Mouse (Mus musculus): Measurements from ENCODE around the gene Ssna1. TPM values are rescaled to one million over a fixed set of nuclear protein-coding genes. Genes with fewer than 3 reads are reported as not detected.

The Ssna1 gene
- total and polyA plus RNA-seq, 3 experiments, result 51.4 to 80.6 (median 72.9) TPM

- Histone ChIP-seq H3K36me3 (replicated peaks in 1 of 2; ENCODE audit: control insufficient read depth in 1 of 2, insufficient read depth in 1 of 2, low read length in 1 of 2) (peaks cover 2 to 14% of the 10 kb centered on the region in 2 experiments), H3K27me3 (replicated peaks) (peaks cover 61% of the 10 kb centered on the region), H3K9me3 (replicated peaks; ENCODE audit: low read length) (no peaks in the 10 kb centered on the region), H3K79me2 (replicated peaks; ENCODE audit: control insufficient read depth, extremely low read depth, insufficient read depth, poor library complexity, severe bottlenecking) (no peaks in the 10 kb centered on the region), H3K9ac (ENCODE audit: insufficient read depth, low read depth) (no peak overlapping the region), H3K27ac (ENCODE audit: insufficient read depth, low read depth) (no peak overlapping the region), H3K4me1 (ENCODE audit: control insufficient read depth in 1 of 2, insufficient read depth in 2 of 2) (peaks cover 12 to 16% of the 10 kb centered on the region in 2 experiments), H3K4me2 (ENCODE audit: insufficient read depth, low read depth, poor library complexity, severe bottlenecking) (no peak overlapping the region), H3K4me3 (replicated peaks in 1 of 3; ENCODE audit: low read depth in 2 of 3, low read length in 2 of 3, poor library complexity in 1 of 3) (no peak overlapping the region)
- no peak for DNase-seq (ENCODE audit: extremely low read depth)
- dilution Hi-C loops (cut with MboI; ENCODE audit: extremely low pct_ligation_motif_present, extremely low pct_unique_long_range_greater_than_20kb, low sequenced_read_pairs), result no loop called here
- in situ Hi-C loops (cut with MboI; ENCODE audit: low pct_ligation_motif_present, low pct_unique_long_range_greater_than_20kb, low sequenced_read_pairs), result no loop called here
- no peak for TF ChIP-seq ZMIZ1 (IDR thresholded peaks at IDR 0.05; ENCODE audit: low read depth, low read length)
- no peak for TF ChIP-seq GABPA (IDR thresholded peaks at IDR 0.05; ENCODE audit: insufficient replicate concordance, low read depth, low read length)
- TF ChIP-seq CTCF (conservative IDR thresholded peaks at IDR 0.05 in 1 of 2, IDR thresholded peaks at IDR 0.05 in 1 of 2; ENCODE audit: low read depth in 2 of 2, low read length in 2 of 2), result no peak
- no peak for TF ChIP-seq HCFC1 (IDR thresholded peaks at IDR 0.05; ENCODE audit: low read depth, low read length)
- no peak for TF ChIP-seq ELF1 (IDR thresholded peaks at IDR 0.05; ENCODE audit: low read depth, low read length)
Measured at GRCm38 (mm10) chr2:25239766-25240165, 32.5 kb downstream of the Ssna1 start.

DNA sequence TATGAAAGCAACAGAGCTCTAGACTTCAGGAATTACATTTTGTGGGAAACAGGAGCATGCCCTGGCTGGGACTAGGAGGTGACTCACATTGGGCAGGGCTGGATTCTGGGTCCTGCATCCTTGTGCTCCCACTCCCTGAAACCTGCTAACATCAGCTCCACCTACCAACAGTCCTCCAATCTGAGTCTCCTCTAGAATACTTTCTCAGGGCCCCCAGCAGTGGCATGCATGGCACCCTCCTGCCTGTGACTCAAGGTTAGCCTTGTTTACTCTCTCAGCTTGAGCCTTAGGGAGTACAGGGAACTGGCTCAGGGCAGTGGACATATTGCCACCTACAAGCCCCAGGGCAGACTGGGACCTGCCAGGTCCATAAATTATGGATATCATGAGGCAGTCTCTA is 34.1 kb downstream of the Ssna1 start:
- TF ChIP-seq BHLHE40 (IDR thresholded peaks at IDR 0.05; ENCODE audit: low read depth, low read length) (no peak), NRF1 (IDR thresholded peaks at IDR 0.05; ENCODE audit: low read depth, low read length) (no peak), KAT2A (IDR thresholded peaks at IDR 0.05; ENCODE audit: insufficient replicate concordance, low read length) (no peak), TBP (conservative IDR thresholded peaks at IDR 0.05; ENCODE audit: low read depth, low read length) (no peak), ZKSCAN1 (IDR thresholded peaks at IDR 0.05; ENCODE audit: borderline replicate concordance, low read depth, low read length) (no peak), ELF1 (IDR thresholded peaks at IDR 0.05; ENCODE audit: low read depth, low read length) (no peak), MAX (IDR thresholded peaks at IDR 0.05; ENCODE audit: low read length) (no peak), RCOR1 (conservative IDR thresholded peaks at IDR 0.05; ENCODE audit: low read depth, low read length) (no peak), PAX5 (IDR thresholded peaks at IDR 0.05; ENCODE audit: low read length) (no peak), TCF12 (IDR thresholded peaks at IDR 0.05; ENCODE audit: low read depth, low read length) (no peak), SIN3A (IDR thresholded peaks at IDR 0.05; ENCODE audit: low read length) (no peak), JUN (IDR thresholded peaks at IDR 0.05; ENCODE audit: insufficient read depth, low read depth, low read length) (no peak), CHD1 (IDR thresholded peaks at IDR 0.05; ENCODE audit: low read depth, low read length) (no peak)
- peaks cover 77% of the 10 kb centered on the region for H3K27me3 ChIP-seq (replicated peaks)

More for the DNA sequence above, 34.1 kb downstream of the Ssna1 start:
- Histone ChIP-seq H3K9ac (ENCODE audit: insufficient read depth, low read depth) (no peak overlapping the region), H3K36me3 (replicated peaks in 1 of 2; ENCODE audit: control insufficient read depth in 1 of 2, insufficient read depth in 1 of 2, low read length in 1 of 2) (no peaks in the 10 kb centered on the region), H3K4me2 (ENCODE audit: insufficient read depth, low read depth, poor library complexity, severe bottlenecking) (no peak overlapping the region), H3K4me1 (ENCODE audit: control insufficient read depth in 1 of 2, insufficient read depth in 2 of 2) (peaks cover 12 to 21% of the 10 kb centered on the region in 2 experiments), H3K9me3 (replicated peaks; ENCODE audit: low read length) (no peaks in the 10 kb centered on the region), H3K4me3 (replicated peaks in 1 of 3; ENCODE audit: low read depth in 2 of 3, low read length in 2 of 3, poor library complexity in 1 of 3) (no peak overlapping the region), H3K79me2 (replicated peaks; ENCODE audit: control insufficient read depth, extremely low read depth, insufficient read depth, poor library complexity, severe bottlenecking) (no peaks in the 10 kb centered on the region), H3K27ac (ENCODE audit: insufficient read depth, low read depth) (no peak overlapping the region)
- in situ Hi-C loops (cut with MboI; ENCODE audit: low pct_ligation_motif_present, low pct_unique_long_range_greater_than_20kb, low sequenced_read_pairs), result no loop called here
- no peak for DNase-seq (ENCODE audit: extremely low read depth)
- dilution Hi-C loops (cut with MboI; ENCODE audit: extremely low pct_ligation_motif_present, extremely low pct_unique_long_range_greater_than_20kb, low sequenced_read_pairs), result no loop called here

Data from CH12.LX (cell line).